Mouse (Mus musculus) adrenal gland, adult 8-10 months (tissue): ENCODE data around the gene Myo18a. TPM values are rescaled to one million over a fixed set of nuclear protein-coding genes. Genes with fewer than 3 reads are reported as not detected.

Source experiments
- DNase-seq: peaks from one replicate; pipeline ENCODE4 v3.0.0; 2022
- total RNA-seq, 4 experiments: library from RNA; stranded (reverse); gene quantifications; 2 replicates each; pipeline ENCODE4 v1.2.4; 2022

The Myo18a gene
- total RNA-seq, 4 experiments from 2014 or later = 61.9 to 158 (median 94.7) TPM

- DNase-seq = no peak
Measured at GRCm38 (mm10) chr11:77771879-77772713, 9.1 kb downstream of the Myo18a start.

- no peak for DNase-seq
Measured at GRCm38 (mm10) chr11:77775701-77776400, 12.8 kb downstream of the Myo18a start.

- no peak for DNase-seq
Measured at GRCm38 (mm10) chr11:77777436-77777835, 14.4 kb downstream of the Myo18a start.

- no peak for DNase-seq
Measured at GRCm38 (mm10) chr11:77777937-77778336, 14.9 kb downstream of the Myo18a start.

- DNase-seq = no peak
Measured at GRCm38 (mm10) chr11:77779240-77779639, 16.2 kb downstream of the Myo18a start.

DNA sequence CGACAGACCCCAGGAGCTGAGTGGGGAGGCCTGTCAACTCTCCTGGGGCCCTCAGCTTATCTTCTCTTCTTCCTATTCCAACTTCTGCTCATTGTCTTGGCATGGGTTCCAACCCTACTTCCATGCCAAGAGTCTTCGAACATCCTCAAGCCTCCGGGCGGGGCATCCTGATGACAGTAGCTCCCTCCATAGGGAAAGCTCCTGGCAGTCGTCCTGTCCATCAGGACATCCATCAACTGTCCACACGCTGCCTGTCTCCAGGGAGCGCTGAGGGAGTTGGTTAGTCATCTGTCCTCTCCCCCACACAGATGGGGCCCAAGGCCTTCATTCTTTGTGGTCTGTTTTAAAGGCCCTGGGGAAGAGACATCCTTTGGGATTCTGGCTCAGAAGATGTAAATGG, 18.0 kb downstream of the Myo18a start:
- no peak for DNase-seq

- no peak for DNase-seq
Measured at GRCm38 (mm10) chr11:77782104-77782815, 19.2 kb downstream of the Myo18a start.

- DNase-seq = no peak
Measured at GRCm38 (mm10) chr11:77783211-77783746, 20.2 kb downstream of the Myo18a start.

GRCm38 (mm10) chr11:77783747-77784646, 21.0 kb downstream of the Myo18a start:
- no peak for DNase-seq

DNA sequence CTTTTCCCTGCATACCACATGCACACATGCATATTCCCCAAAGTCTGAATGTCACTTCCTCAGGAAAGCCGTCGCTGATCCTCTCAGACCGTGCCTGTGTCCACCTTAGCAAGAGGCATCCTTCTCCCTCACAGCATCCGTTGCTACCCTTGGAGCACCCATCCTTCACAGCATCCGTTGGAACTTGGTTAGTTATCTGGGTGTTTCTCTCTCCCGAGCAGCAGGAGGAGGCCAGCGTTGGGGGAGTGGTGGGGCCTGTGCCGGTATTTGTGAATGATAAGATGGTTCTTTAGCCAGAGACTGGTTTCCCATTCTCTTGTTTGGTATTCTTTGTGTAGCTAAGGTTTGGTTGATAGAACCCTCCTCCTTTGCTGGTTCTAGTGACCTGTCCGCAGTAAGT, 21.8 kb downstream of the Myo18a start:
- DNase-seq = no peak

DNA sequence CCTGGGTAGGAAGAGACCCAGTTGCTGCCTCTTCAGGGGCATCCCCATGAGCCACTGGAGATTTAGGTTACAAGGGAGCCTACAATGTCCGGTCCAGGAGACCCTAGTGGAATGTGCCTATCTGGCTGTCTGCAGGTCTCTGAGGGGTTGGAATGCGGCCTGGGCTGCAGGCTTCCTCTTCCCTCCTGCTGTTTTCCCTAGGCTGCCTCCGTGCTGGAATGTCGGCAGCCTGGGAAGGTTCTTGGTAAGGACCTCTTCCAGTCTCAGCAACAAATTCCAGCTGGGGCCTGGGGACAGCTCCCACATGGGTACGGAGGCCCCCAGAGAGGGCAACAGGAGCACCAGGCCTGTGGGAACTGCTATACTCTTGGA, 22.3 kb downstream of the Myo18a start:
- no peak for DNase-seq

DNA sequence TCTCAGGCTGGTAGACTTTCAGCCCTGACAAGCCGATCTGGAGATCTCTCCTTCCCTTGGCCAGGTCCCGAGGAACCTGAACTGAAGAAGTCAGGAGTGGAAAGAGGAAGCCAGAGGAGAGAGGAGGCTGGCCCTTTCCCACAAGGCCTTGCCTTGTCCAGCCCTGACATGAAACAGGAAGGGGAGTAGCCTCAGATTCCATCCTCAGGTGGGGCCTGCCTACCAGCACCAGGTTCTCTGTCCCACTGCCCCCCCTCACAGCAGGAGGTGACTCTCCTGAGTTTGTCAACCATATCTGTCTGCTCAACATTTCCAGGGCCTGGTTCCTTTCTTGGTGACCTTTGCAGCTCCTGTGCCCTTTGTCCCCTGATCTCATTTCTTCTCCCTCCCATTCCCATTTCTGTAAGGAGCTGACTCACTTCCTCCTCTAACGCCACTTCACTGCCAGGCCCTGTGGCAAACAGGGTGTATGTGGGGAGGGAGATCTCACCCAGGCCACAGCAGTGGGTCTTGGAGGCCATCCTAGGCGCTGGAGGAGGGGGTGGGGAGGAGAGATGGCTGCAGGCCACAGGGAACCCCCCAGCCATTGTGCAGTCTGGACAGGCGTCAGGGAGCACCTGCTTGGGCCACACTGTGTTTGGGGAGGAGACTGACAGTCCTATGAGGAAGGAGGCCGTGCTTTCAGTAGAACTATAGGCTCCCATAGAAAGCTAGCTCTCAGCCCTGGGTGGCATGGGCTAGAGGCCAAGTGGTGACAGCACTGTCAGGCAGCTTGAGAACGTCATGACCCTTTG, 22.9 kb downstream of the Myo18a start:
- DNase-seq = no peak

GRCm38 (mm10) chr11:77787707-77788106, 24.7 kb downstream of the Myo18a start, which contains the start of gene Gm10277:
Gm10277 (minus strand) TSS chr11:77787747.
- no peak for DNase-seq

- no peak for DNase-seq
Measured at GRCm38 (mm10) chr11:77789512-77789911, 26.5 kb downstream of the Myo18a start.

DNA sequence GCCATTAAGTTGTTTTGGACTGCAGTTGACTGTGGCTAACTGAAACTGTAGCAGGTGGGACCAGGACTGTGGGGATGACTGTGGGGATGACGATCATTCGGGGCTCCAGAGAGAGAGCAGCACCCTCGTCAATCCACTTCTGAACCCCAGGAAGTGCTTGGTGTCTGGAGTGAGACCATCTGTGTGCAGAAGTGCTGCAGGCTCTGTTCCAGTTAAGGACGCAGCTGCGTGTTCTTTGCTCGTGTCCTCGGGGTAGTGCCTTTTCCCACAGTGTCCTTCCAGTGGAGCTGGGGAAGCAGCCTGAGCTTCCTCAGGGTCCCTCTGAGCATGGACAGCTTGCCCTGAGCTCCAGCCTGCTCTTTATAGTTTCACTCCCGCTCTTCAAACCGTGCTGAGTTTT, 27.2 kb downstream of the Myo18a start:
- DNase-seq = no peak

GRCm38 (mm10) chr11:77791241-77791727, 28.2 kb downstream of the Myo18a start:
- no peak for DNase-seq

DNA sequence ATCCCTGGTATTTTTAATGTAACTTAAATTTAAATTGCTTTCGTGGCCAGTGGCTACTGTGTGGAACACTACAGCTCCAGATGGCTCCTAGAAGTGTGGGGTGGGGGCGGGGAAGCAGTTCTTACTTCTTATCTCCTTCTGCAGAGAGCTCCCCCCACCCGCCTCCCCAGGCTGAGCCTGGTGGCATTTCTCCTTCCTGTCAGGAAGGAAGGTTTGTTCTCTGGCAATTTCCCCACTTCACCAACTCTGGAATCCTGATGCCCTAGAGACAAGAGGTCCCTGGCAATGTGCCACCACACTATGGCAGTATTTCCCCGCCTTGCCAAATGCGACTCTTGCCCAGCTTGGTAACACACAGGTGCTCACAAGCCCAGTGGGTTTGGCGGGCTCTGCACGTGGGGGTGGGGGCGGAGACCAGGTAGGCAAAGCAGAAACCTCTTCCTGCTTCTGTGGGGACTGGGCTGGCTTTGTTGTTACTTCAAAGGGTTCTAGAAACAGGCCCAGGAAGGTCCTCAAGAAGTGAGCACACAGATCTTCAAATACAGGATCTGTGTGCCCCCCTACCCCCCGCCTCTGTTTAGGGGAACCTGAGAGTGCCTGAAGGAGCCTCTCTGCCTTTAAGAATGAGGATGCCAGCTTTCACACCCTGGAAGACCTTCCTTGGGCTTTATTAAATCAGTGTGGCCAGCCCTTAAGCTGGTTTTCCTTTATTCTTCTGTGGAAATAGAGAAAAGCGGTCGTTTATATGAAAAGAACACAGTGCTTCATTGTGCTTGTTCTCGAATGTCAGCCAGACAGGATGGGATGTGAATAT, 28.9 kb downstream of the Myo18a start:
- DNase-seq = no peak

- no peak for DNase-seq
Measured at GRCm38 (mm10) chr11:77792566-77792909, 29.5 kb downstream of the Myo18a start.

GRCm38 (mm10) chr11:77793238-77793930, 30.3 kb downstream of the Myo18a start:
- peak; percentile 96 for DNase-seq
